Mouse (Mus musculus) embryonic fibroblast, embryonic 13.5 days (primary cell): ENCODE measurements around the gene Plcl1.

Experiments used
- CTCF ChIP-seq: IDR thresholded peaks from 2 replicates; pipeline ENCODE4 v1.5.1; 2011; ENCODE audit warnings: mild to moderate bottlenecking, control low read depth, low read length, moderate library complexity, borderline replicate concordance; ENCODE audit not compliant: insufficient read depth
- POLR2A ChIP-seq: IDR thresholded peaks from 2 replicates; pipeline ENCODE4 v1.6.1; 2011; ENCODE audit warnings: low read depth, mild to moderate bottlenecking, control low read depth, low read length, moderate library complexity

DNA sequence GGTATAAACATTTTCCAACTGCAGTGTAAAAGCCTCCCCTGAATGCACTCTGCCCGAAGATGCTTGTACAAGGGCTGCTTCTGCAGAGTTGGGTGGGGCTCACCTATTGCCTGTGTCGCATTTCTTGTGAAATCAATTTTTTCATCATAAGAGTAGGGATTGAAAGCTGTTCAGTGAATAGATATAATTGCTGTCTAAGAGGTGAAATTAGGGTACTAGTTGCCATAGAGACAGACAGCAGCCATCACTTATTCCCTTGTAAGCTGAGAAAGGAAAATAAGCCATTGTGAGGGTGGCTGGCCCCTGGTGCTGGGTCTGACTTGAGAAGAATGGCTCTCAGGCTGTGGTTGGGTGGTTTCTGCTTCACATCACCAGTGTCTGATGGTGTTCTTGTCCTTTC lies 299.0 kb downstream of the Plcl1 start:
- TF ChIP-seq CTCF (no peak), POLR2A (no peak)
